Mouse (Mus musculus): ENCODE measurements around the gene Aff2.

The Aff2 gene

GRCm38 (mm10) chrX:69608793-69609192, 248.7 kb downstream of the Aff2 start:
- H3K27me3 ChIP-seq (ENCODE audit: insufficient read depth, low read length), result no peaks in the 10 kb centered on the region
- no peak overlapping the region for H3K4me3 ChIP-seq (replicated peaks; ENCODE audit: low read length)
- H3K9me3 ChIP-seq (ENCODE audit: low read length), result no peaks in the 10 kb centered on the region
- no peak for TF ChIP-seq NANOG (IDR thresholded peaks at IDR 0.05; ENCODE audit: borderline replicate concordance, low read length)
- TF ChIP-seq CTCF (conservative IDR thresholded peaks at IDR 0.05; ENCODE audit: low read length), result no peak
- no peak for TF ChIP-seq POU5F1 (IDR thresholded peaks at IDR 0.05; ENCODE audit: borderline replicate concordance, low read length)
- H3K36me3 ChIP-seq (ENCODE audit: insufficient read depth, low read length), result no peaks in the 10 kb centered on the region
- no peaks in the 10 kb centered on the region for H3K4me1 ChIP-seq (replicated peaks; ENCODE audit: low read depth, low read length)

- TF ChIP-seq POU5F1 (IDR thresholded peaks at IDR 0.05; ENCODE audit: borderline replicate concordance, low read length) (no peak), NANOG (IDR thresholded peaks at IDR 0.05; ENCODE audit: borderline replicate concordance, low read length) (no peak), CTCF (conservative IDR thresholded peaks at IDR 0.05; ENCODE audit: low read length) (no peak)
- H3K36me3 ChIP-seq (ENCODE audit: insufficient read depth, low read length), result no peaks in the 10 kb centered on the region
- H3K27me3 ChIP-seq (ENCODE audit: insufficient read depth, low read length), result no peaks in the 10 kb centered on the region
- no peak overlapping the region for H3K4me3 ChIP-seq (replicated peaks; ENCODE audit: low read length)
- H3K9me3 ChIP-seq (ENCODE audit: low read length), result no peaks in the 10 kb centered on the region
- H3K4me1 ChIP-seq (replicated peaks; ENCODE audit: low read depth, low read length), result no peaks in the 10 kb centered on the region
Observed at GRCm38 (mm10) chrX:69663038-69663437, 302.9 kb downstream of the Aff2 start.

GRCm38 (mm10) chrX:69666145-69666677, 306.1 kb downstream of the Aff2 start:
- Histone ChIP-seq H3K4me3 (replicated peaks; ENCODE audit: low read length) (no peak overlapping the region), H3K27me3 (ENCODE audit: insufficient read depth, low read length) (no peaks in the 10 kb centered on the region), H3K9me3 (ENCODE audit: low read length) (peaks cover 7% of the 10 kb centered on the region; the same call in 1 of the 2 replicates), H3K36me3 (ENCODE audit: insufficient read depth, low read length) (no peaks in the 10 kb centered on the region), H3K4me1 (replicated peaks; ENCODE audit: low read depth, low read length) (no peaks in the 10 kb centered on the region)
- no peak for TF ChIP-seq POU5F1 (IDR thresholded peaks at IDR 0.05; ENCODE audit: borderline replicate concordance, low read length)
- TF ChIP-seq CTCF (conservative IDR thresholded peaks at IDR 0.05; ENCODE audit: low read length), result no peak
- no peak for TF ChIP-seq NANOG (IDR thresholded peaks at IDR 0.05; ENCODE audit: borderline replicate concordance, low read length)

- no peaks in the 10 kb centered on the region for H3K9me3 ChIP-seq (ENCODE audit: low read length)
- H3K4me1 ChIP-seq (replicated peaks; ENCODE audit: low read depth, low read length), result no peaks in the 10 kb centered on the region
- TF ChIP-seq NANOG (IDR thresholded peaks at IDR 0.05; ENCODE audit: borderline replicate concordance, low read length) (no peak), POU5F1 (IDR thresholded peaks at IDR 0.05; ENCODE audit: borderline replicate concordance, low read length) (no peak), CTCF (conservative IDR thresholded peaks at IDR 0.05; ENCODE audit: low read length) (no peak)
- H3K36me3 ChIP-seq (ENCODE audit: insufficient read depth, low read length), result no peaks in the 10 kb centered on the region
- H3K27me3 ChIP-seq (ENCODE audit: insufficient read depth, low read length), result no peaks in the 10 kb centered on the region
- no peak overlapping the region for H3K4me3 ChIP-seq (replicated peaks; ENCODE audit: low read length)
Observed at GRCm38 (mm10) chrX:69675691-69676090, 315.6 kb downstream of the Aff2 start.

GRCm38 (mm10) chrX:69698840-69699239, 338.7 kb downstream of the Aff2 start:
- H3K4me3 ChIP-seq (replicated peaks; ENCODE audit: low read length), result no peak overlapping the region
- TF ChIP-seq NANOG (IDR thresholded peaks at IDR 0.05; ENCODE audit: borderline replicate concordance, low read length), result no peak
- TF ChIP-seq POU5F1 (IDR thresholded peaks at IDR 0.05; ENCODE audit: borderline replicate concordance, low read length), result no peak
- TF ChIP-seq CTCF (conservative IDR thresholded peaks at IDR 0.05; ENCODE audit: low read length), result no peak

GRCm38 (mm10) chrX:69738972-69739371, 378.9 kb downstream of the Aff2 start:
- no peaks in the 10 kb centered on the region for H3K9me3 ChIP-seq (ENCODE audit: low read length)

More at GRCm38 (mm10) chrX:69698840-69699239, 338.7 kb downstream of the Aff2 start:
- H3K4me1 ChIP-seq (replicated peaks; ENCODE audit: low read depth, low read length), result no peaks in the 10 kb centered on the region
- no peaks in the 10 kb centered on the region for H3K9me3 ChIP-seq (ENCODE audit: low read length)
- no peaks in the 10 kb centered on the region for H3K36me3 ChIP-seq (ENCODE audit: insufficient read depth, low read length)
- no peaks in the 10 kb centered on the region for H3K27me3 ChIP-seq (ENCODE audit: insufficient read depth, low read length)

GRCm38 (mm10) chrX:69744962-69745597, 385.0 kb downstream of the Aff2 start:
- Histone ChIP-seq H3K4me1 (replicated peaks; ENCODE audit: low read depth, low read length) (no peaks in the 10 kb centered on the region), H3K27me3 (ENCODE audit: insufficient read depth, low read length) (no peaks in the 10 kb centered on the region), H3K4me3 (replicated peaks; ENCODE audit: low read length) (no peak overlapping the region), H3K36me3 (ENCODE audit: insufficient read depth, low read length) (no peaks in the 10 kb centered on the region), H3K9me3 (ENCODE audit: low read length) (no peaks in the 10 kb centered on the region)
- TF ChIP-seq POU5F1 (IDR thresholded peaks at IDR 0.05; ENCODE audit: borderline replicate concordance, low read length), result no peak
- no peak for TF ChIP-seq CTCF (conservative IDR thresholded peaks at IDR 0.05; ENCODE audit: low read length)
- no peak for TF ChIP-seq NANOG (IDR thresholded peaks at IDR 0.05; ENCODE audit: borderline replicate concordance, low read length)

More at GRCm38 (mm10) chrX:69738972-69739371, 378.9 kb downstream of the Aff2 start:
- no peaks in the 10 kb centered on the region for H3K27me3 ChIP-seq (ENCODE audit: insufficient read depth, low read length)
- TF ChIP-seq NANOG (IDR thresholded peaks at IDR 0.05; ENCODE audit: borderline replicate concordance, low read length) (no peak), CTCF (conservative IDR thresholded peaks at IDR 0.05; ENCODE audit: low read length) (no peak), POU5F1 (IDR thresholded peaks at IDR 0.05; ENCODE audit: borderline replicate concordance, low read length) (no peak)
- H3K4me1 ChIP-seq (replicated peaks; ENCODE audit: low read depth, low read length), result no peaks in the 10 kb centered on the region
- no peak overlapping the region for H3K4me3 ChIP-seq (replicated peaks; ENCODE audit: low read length)
- no peaks in the 10 kb centered on the region for H3K36me3 ChIP-seq (ENCODE audit: insufficient read depth, low read length)

GRCm38 (mm10) chrX:69801890-69802439, 441.9 kb downstream of the Aff2 start:
- no peak for TF ChIP-seq POU5F1 (IDR thresholded peaks at IDR 0.05; ENCODE audit: borderline replicate concordance, low read length)
- TF ChIP-seq NANOG (IDR thresholded peaks at IDR 0.05; ENCODE audit: borderline replicate concordance, low read length), result no peak
- TF ChIP-seq CTCF (conservative IDR thresholded peaks at IDR 0.05; ENCODE audit: low read length), result no peak

More at GRCm38 (mm10) chrX:69801890-69802439, 441.9 kb downstream of the Aff2 start:
- H3K27me3 ChIP-seq (ENCODE audit: insufficient read depth, low read length), result no peaks in the 10 kb centered on the region
- no peaks in the 10 kb centered on the region for H3K9me3 ChIP-seq (ENCODE audit: low read length)
- H3K4me3 ChIP-seq (replicated peaks; ENCODE audit: low read length), result no peak overlapping the region
- H3K4me1 ChIP-seq (replicated peaks; ENCODE audit: low read depth, low read length), result no peaks in the 10 kb centered on the region
- H3K36me3 ChIP-seq (ENCODE audit: insufficient read depth, low read length), result no peaks in the 10 kb centered on the region

All from E14TG2a.4 (cell line).